Mouse (Mus musculus) cerebellum, postnatal 4 days (tissue): ENCODE data around the gene Ptprm.
"Not testable (repeated sequence)": the region's sequence is repeated elsewhere in the genome, so short reads cannot be mapped to it uniquely, and the experiment has no call there.

Source experiments
- DNase-seq, 2 experiments: peaks; one replicate each; pipeline ENCODE4 v3.0.0; 2022; ENCODE audit warnings: low spot score in 2 of 2, mixed read lengths in 1 of 2

Ptprm gene

DNA sequence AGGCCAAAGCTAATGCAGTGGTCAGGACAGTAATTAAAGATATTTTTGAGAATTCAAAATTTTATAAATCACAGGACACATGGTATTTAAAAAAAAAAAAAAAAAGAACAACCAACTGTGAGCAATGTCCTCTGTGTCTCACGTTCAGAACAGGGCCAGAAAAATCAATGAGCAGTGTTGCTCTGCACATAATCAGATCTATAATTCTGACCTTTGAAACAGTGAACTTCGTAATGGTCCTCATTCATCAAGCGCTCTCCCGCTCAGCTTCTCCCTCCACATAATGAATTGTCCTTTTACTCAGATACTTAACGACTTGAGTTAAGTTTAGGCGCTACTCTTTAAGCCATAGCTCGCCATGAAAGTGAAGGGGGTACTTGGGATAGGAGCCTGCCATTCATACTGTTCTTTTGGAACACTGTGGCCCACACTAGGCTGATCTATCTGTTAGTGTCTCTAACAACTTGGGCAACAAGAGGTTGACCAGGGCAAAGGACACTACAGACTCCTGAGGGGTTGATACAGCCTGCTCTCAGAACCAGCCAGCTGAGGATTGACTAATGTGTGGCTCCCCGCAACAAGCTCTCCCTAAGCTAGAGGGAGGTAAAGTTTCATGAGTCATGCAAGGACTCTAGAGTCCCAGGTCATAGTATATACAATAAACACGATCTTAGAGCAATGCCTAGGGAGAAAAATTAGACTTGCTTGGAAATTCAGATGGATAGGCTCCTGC is 473.1 kb downstream of the Ptprm start:
- DNase-seq: no peak

GRCm38 (mm10) chr17:66879151-66879550 is 475.1 kb downstream of the Ptprm start:
- DNase-seq: no peak

- no peak for DNase-seq
These were observed 476.7 kb downstream of the Ptprm start for GRCm38 (mm10) chr17:66877582-66877981.

GRCm38 (mm10) chr17:66874810-66875209 is 479.4 kb downstream of the Ptprm start:
- no peak for DNase-seq

GRCm38 (mm10) chr17:66871396-66871795 is 482.9 kb downstream of the Ptprm start:
- DNase-seq: no peak

DNA sequence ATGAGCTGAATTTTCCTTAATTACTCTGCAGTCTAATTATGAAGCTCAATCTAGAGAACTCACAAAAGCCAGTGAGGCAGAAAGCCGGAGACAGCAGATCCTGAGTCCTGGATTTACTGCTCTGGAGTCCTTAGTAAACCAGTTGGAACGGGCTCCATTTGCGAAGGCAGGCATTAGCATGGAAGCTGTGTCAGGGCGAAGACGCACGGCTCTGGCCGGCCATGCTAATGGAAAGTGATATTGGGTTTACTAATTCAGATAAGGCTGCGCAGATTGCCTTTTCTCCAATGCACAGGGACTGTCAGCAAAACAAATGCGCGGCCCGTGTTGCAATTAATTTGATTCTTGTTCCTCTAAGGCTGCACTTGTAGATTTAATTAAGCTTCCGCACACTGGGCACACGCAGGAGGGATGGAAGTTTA is 484.7 kb downstream of the Ptprm start:
- no peak for DNase-seq

GRCm38 (mm10) chr17:66864441-66864840 is 489.8 kb downstream of the Ptprm start:
- DNase-seq: no peak

- no peak for DNase-seq
These were observed 492.7 kb downstream of the Ptprm start for GRCm38 (mm10) chr17:66861557-66861956.

DNA sequence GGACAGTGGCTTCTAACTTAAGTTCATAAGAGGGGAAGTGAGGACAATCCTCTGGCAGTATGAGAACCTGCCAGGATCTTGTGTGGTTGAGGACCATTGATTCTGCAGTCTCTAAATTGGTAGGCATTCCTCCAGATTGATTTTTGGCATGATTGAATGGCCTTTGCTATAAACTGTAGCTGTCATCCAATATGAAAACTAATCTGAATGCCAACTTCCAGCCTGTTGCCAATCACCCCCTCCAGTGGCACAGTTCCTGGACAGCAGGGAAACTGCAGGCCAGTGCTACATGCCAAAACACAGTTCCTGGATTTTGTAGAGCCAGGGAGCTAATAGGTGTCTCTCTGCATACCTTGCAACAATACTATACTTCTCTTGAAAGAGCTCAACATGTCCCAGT is 495.5 kb downstream of the Ptprm start:
- DNase-seq: no peak

- DNase-seq: no peak
These were observed 501.8 kb downstream of the Ptprm start for GRCm38 (mm10) chr17:66852496-66852895.

DNA sequence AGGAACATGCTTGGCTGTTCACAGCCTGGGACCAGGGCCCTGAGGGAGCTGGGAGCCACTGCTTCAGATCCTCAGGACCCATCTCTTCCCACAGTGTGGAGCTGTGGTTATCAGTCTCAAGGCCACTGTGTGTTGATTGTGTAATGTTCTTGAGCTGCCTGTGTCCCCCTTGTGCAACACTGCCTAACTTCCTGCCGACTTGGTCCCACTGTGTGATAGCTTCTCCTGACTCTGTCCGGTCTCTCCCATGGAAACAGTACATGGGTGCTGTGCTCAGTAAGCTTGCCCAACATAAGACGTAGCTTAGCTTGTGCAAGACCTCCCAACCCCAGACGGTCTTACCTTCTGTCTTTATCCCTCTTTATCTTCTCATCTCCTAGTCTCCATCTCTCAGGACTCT is 507.2 kb downstream of the Ptprm start:
- not testable (repeated sequence) for DNase-seq

- no peak for DNase-seq
These were observed 531.9 kb downstream of the Ptprm start for GRCm38 (mm10) chr17:66822347-66822746.

DNA sequence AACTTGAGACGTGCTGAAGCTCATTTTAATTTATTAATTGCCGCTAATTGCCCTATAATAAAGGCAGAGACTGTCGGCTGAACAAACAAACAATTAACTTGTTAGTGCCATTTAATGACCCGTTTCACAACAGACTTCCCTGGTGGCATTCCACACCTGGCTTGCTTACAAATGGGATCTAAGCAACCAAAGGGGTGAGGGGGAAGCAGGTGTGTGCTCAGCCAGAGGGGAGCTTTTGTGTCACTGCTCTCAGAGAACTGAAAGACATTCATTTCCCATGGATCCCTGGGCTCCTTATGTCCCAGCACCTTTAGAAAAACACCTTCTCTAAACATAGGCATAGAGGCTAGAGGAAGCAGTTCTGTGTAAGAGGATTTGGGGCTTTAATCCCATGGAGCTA is 536.9 kb downstream of the Ptprm start:
- DNase-seq: no peak

DNA sequence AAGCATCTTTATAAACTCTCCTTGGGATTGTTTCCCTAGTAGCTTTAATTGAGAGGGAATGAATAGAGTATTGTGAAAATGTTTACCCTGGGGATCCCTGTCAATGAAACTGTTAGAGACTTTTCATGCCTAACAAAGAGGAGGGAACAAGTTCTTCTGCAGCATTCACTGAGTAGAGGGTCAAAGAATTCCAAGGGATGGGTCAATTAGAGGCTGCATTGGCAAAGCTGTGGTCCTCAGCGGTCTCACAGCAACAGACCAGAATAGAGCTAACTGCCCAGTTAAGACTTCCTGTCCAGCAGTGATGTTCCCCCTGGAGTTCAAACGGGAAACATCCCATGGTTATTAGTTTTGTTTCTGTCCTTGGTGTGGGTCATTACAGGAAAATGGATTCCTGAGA is 538.3 kb downstream of the Ptprm start:
- no peak for DNase-seq

DNA sequence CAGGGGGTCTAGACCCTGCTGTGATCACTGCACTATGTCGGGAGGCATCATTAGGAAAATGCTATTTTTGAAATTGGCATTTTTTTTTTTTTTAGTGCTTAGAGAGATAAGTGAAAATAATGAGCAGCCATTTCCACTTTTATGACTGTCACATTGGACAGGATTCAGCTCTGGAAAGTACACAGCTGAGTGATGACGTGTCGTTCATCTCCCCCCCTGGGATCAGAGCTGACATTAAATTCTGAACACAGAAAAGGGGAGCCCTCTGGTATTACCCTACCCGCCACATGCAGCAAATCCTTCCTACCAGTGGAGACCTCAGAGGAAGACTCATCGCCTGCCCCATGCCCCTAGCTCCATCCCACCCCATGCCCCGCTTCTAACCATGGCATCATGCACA is 540.5 kb downstream of the Ptprm start:
- no peak for DNase-seq

DNA sequence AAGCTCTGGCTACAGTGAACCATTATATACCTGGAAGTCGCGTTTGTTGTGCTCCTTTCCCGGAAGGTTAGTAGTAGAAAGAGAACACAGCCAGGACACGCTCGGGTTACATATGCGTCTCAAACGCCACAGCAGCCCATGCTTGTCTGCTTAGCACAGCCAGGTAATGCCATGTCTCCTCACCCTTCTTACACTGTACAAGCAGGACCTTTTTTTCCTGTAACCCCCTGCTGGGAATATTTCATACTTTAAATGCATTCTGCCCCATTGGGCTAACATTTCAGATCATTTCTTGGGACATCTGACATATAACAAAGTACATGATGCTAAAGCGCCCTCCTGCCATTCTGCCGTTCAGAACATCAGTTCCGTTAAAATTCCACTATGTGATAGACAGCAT is 540.9 kb downstream of the Ptprm start:
- no peak for DNase-seq

DNA sequence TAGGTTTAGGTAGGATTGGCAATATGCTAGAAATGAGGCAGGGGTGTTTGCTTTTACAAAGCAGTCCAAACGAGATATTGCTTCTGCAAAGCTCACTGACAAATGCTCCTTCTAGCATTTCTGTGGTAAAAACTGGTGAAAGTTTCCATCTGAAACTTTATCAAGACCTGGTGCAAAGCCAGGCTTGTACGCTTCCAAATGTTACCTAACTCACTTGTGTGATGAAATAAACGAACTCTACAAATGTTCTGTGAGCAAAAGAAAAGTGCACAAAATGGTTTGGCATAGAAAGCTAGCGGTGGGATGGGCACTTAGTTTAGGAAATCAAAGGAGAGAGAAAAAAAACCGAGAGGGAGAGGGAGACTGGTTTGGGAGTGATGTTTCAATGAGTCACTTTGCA is 544.5 kb downstream of the Ptprm start:
- DNase-seq: no peak

DNA sequence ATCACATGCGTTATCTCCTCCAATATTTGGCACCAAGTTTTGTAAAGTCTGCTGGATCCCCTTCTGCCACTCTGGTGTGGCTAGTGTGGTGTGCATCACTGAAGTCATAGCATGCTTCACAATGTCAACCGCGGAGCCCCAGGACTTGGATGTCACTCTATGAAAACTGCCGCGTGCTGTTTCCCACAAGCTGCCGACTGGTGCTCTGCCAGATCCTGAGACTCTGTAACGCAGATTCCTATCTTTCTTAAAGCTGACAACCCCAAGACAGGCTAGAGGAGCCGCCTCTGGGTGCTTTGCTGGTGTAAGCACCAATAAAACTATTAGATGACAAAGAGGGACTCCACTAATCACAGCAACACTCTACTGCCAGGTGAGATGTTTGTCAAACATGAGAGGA is 546.1 kb downstream of the Ptprm start:
- DNase-seq: no peak

DNA sequence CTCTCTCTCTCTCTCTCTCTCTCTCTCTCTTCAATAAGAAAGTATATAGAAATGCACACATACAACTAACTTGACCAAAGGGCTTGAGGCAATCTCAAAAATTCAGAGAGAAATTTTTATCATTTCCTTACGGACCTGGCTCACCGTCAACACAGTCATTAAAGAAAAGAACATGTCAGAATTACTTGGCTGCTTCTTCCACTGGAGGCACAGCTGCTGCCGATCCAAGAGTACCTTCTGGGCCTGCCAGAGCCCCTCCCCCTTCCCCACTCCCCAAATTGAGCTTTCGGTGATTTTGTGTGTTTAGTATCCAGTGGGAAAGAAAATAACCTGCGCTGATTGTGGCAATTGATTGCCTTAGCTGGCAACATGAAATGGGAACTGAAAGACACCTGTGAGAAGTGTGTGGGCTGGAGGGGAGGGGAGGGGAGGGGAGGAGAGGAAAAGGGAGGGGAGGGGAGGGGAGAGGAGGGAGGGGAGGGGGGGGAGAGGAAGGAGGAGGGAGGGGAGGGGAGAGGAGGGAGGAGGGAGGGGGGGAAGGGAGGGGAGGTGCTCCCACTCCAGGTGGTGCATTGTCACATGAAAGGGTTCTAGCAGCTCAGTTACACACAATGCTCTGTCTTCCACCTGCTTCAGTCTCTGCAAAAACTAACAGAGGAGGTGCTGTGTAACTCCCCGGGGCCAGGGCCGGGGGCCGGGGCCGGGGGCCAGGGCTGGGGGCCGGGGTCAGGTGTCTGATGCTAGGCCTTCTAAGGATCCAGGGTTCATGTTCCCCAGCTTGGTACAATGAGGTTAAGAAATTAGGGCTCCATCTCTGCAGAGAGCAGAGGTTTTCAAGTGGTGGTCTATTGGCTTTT is 552.2 kb downstream of the Ptprm start:
- DNase-seq: no peak

- no peak for DNase-seq
These were observed 554.0 kb downstream of the Ptprm start for GRCm38 (mm10) chr17:66800231-66800630.

DNA sequence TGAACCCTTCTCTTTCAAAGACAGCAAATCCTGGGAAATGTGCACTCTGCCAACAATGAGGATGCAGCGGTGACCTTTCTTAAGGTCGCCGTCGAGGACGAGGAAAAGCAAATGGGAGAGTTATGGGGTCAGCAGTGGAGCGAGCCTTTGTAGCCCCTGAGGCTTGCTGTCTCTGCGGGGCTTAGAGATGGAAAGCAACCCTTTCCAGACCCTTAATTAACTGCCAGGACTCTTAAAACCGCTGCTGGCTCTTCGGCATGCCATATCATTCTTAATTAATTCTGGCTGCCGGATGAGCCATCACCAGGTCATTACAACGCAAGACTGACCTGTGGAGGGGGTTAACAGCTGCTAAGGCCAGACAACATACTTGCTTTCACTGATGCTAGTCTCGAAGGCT is 568.1 kb downstream of the Ptprm start:
- no peak for DNase-seq

- no peak for DNase-seq
These were observed 568.7 kb downstream of the Ptprm start for GRCm38 (mm10) chr17:66785586-66785985.

- no peak for DNase-seq
These were observed 570.7 kb downstream of the Ptprm start for GRCm38 (mm10) chr17:66783601-66784000.
